Mouse (Mus musculus): ENCODE data around the gene Capn1. TPM values are rescaled to one million over a fixed set of nuclear protein-coding genes. Genes with fewer than 3 reads are reported as not detected.

Gene Capn1
- polyA plus RNA-seq (2015; fragmentation: Nextera tagmentation; extraction: Ambion mirVana): 22.2 and 23.4 TPM in 2 replicates

DNA sequence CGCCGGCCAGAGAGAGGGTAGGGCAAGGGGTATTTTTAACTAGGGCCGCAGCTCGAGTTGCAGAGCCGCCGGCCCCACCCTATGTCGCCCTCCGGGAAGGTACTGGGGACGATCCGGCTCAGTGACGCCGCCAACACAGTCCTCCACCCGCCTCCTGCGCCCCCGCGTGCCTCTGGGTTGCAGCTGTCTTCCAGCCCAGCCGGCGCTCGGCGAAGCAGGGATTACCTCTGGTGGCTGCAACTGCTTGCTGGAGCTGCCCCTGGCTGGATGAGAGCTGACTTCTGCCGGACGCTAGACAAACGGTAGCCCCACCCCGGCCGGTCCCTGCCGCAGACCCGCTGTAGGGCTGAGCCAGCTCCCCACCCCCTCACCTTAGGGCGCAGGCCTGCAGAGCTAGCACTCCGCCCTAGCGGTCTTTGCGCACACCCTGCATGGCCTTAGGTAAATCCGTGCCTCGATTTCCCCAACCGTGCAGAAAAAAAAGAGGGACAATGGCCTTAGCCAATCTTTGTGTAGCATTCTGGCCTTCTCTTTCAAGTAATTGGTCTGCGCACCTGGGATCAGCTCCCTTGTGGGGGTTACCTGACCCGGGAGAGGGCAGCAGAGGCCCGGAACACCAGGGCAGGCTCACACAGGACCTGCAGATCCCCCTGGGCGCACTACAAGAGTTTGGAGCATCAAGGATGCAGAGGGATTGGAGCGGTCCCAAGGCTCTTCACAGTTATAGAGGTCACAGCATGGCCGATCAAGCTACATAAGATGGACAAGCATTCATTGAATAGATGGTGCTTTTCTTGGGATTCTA, at the start of gene Capn1:
TSS of gene Capn1 (minus strand) at position 387 of the 805 bp plus-strand sequence.
- Histone ChIP-seq H3K27ac (ENCODE audit: low read length) (peak within 1 kb of the TSS; percentile 95), H3K4me3 (ENCODE audit: low read depth, low read length) (peak within 1 kb of the TSS; percentile 74), H3K36me3 (ENCODE audit: control insufficient read depth, insufficient read depth) (peaks cover 11% of the 10 kb centered on the region), H3K27me3 (ENCODE audit: control insufficient read depth, insufficient read depth, low read depth, low read length) (no peaks in the 10 kb centered on the region), H3K4me1 (ENCODE audit: control insufficient read depth, low read depth, low read length) (peaks cover 50% of the 10 kb centered on the region), H3K9ac (ENCODE audit: low read depth, low read length) (peak within 1 kb of the TSS; percentile 83), H3K9me3 (replicated peaks; ENCODE audit: control insufficient read depth, low read length) (no peaks in the 10 kb centered on the region), H3K4me2 (ENCODE audit: low read depth, low read length) (peak within 1 kb of the TSS; percentile 96)
- 4% methylated on average over 40 of the region's 40 CpGs for WGBS (ENCODE audit: insufficient replicate concordance)
- peak; percentile 55 for ATAC-seq (ENCODE audit: low read depth)

DNA sequence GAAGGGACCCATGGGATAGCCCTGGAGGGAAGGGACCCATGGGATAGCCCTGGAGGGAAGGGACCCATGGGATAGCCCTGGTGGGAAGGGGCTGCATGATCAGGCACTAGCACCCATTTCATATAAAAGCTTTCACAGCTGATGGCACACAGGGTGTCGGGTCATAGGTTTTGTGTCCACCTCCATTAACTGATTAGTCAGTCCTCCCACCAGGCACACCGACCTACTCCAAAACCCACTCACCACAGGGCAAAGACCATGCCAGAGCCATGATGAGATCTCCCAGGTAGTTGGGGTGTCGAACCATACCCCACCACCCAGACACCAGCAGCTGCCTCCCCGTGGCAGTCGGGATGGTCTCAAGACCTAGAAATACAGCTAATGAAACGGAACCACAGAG, 47.4 kb upstream of the Capn1 start:
- Histone ChIP-seq H3K27me3 (ENCODE audit: control insufficient read depth, insufficient read depth, low read depth, low read length) (no peaks in the 10 kb centered on the region), H3K9ac (ENCODE audit: low read depth, low read length) (no peak overlapping the region), H3K4me1 (ENCODE audit: control insufficient read depth, low read depth, low read length) (peaks cover 43% of the 10 kb centered on the region), H3K9me3 (replicated peaks; ENCODE audit: control insufficient read depth, low read length) (no peaks in the 10 kb centered on the region), H3K4me2 (ENCODE audit: low read depth, low read length) (0 out of 2 replicates have a peak overlapping the region, but pooled peaks have one; percentile 99), H3K27ac (ENCODE audit: low read length) (peak overlapping the region; percentile 97; the same call in 1 of the 2 replicates), H3K4me3 (ENCODE audit: low read depth, low read length) (no peak overlapping the region), H3K36me3 (ENCODE audit: control insufficient read depth, insufficient read depth) (peaks cover 11% of the 10 kb centered on the region)
- 84% methylated on average over 6 of the region's 6 CpGs for WGBS (ENCODE audit: insufficient replicate concordance)
- no peak for ATAC-seq (ENCODE audit: low read depth)

DNA sequence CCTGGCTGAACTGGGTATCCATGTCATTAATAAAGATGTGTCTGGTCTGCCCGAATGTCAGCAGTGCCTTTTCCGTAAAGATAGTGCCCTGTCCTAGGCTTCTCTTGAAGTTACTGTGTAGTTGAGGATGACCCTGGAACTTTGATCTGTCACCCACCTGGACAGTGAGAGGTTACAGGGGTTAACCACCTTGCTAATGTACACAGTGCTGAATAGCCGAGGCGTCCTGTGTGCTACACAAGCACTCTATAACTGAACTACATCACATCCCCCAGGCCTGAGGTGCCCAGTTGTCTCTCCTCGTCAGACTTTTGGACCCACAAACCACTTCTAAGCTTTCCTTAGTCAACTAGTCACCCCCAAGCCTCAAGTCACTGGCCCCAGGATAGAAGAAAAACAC, 46.7 kb upstream of the Capn1 start:
- peak; percentile 11; the same call in 1 of the 2 replicates for ATAC-seq (ENCODE audit: low read depth)
- H3K9me3 ChIP-seq (replicated peaks; ENCODE audit: control insufficient read depth, low read length): no peaks in the 10 kb centered on the region
- H3K27me3 ChIP-seq (ENCODE audit: control insufficient read depth, insufficient read depth, low read depth, low read length): no peaks in the 10 kb centered on the region
- H3K27ac ChIP-seq (ENCODE audit: low read length): peak overlapping the region; percentile 97
- peak overlapping the region; percentile 79 for H3K4me3 ChIP-seq (ENCODE audit: low read depth, low read length)
- WGBS (ENCODE audit: insufficient replicate concordance): 42% methylated on average over 5 of the region's 5 CpGs
- peak overlapping the region; percentile 79 for H3K9ac ChIP-seq (ENCODE audit: low read depth, low read length)
- H3K4me2 ChIP-seq (ENCODE audit: low read depth, low read length): peak overlapping the region; percentile 99
- peaks cover 38% of the 10 kb centered on the region for H3K4me1 ChIP-seq (ENCODE audit: control insufficient read depth, low read depth, low read length)
- H3K36me3 ChIP-seq (ENCODE audit: control insufficient read depth, insufficient read depth): peaks cover 11% of the 10 kb centered on the region

DNA sequence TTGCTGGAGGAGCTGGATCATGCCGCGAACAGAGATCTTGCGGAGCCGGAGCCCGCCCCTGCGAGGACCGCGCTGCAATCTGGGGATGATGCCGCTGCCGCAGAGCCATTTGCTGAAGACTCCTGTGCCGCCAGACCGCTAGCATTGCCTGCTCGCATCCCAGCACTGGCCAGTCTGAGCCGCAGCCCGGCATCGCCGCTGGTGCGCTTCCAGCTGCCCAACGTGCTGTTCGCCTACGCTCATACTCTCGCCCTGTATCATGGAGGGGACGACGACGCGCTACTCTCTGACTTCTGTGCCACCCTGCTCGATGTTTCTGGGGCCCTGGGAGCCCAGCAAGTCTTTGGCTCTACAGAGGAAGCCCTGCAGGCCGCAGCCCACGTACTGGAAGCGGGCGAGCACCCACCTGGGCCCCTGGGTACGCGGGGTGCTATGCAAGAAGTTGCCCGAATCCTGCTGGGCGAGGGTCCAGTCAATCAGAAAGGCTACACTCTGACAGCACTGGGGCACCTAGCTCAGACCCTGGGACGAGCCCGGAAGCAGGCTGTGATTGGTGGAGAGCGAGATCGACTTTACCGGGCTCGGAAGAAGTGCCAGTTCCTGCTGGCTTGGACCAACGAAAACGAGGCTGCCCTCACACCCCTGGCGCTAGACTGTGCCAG, 46.1 kb upstream of the Capn1 start:
- WGBS (ENCODE audit: insufficient replicate concordance): under 1% methylated on average over 44 of the region's 44 CpGs
- peak; percentile 6; the same call in 1 of the 2 replicates for ATAC-seq (ENCODE audit: low read depth)
- peaks cover 35% of the 10 kb centered on the region for H3K4me1 ChIP-seq (ENCODE audit: control insufficient read depth, low read depth, low read length)

DNA sequence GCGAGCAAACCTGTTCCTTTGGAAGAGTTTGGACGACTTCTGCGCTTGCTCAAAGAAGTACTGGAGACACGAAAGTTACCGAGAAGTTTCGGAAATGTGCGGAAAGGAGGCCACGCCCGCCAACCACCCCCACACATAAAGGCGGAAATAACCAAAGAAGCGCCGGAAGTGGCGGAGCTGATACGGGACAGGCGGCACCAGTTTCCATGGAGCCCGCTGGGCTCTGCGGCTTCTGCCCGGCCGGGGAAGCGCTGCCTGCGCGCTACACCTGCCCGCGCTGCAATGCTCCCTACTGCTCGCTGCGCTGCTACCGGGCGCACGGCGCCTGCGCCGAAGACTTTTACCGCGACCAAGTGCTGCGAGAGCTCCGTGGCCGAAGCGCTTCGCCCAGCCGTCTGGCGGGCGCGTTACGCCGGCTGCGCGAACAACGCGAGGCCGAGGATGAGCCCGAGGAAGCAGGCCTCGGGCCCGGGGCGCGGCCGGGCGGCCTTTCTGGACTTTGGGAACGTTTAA, 45.4 kb upstream of the Capn1 start, which contains the start of gene Znhit2:
TSS of gene Znhit2 (plus strand) at position 172 of the 513 bp plus-strand sequence.
- no peaks in the 10 kb centered on the region for H3K27me3 ChIP-seq (ENCODE audit: control insufficient read depth, insufficient read depth, low read depth, low read length)
- under 1% methylated on average over 58 of the region's 58 CpGs for WGBS (ENCODE audit: insufficient replicate concordance)
- peak within 1 kb of the TSS; percentile 79 for H3K4me3 ChIP-seq (ENCODE audit: low read depth, low read length)
- H3K4me1 ChIP-seq (ENCODE audit: control insufficient read depth, low read depth, low read length): peaks cover 35% of the 10 kb centered on the region
- H3K36me3 ChIP-seq (ENCODE audit: control insufficient read depth, insufficient read depth): peaks cover 11% of the 10 kb centered on the region
- H3K4me2 ChIP-seq (ENCODE audit: low read depth, low read length): peak within 1 kb of the TSS; percentile 99
- peak within 1 kb of the TSS; percentile 97 for H3K27ac ChIP-seq (ENCODE audit: low read length)
- peak; percentile 72 for ATAC-seq (ENCODE audit: low read depth)
- H3K9me3 ChIP-seq (replicated peaks; ENCODE audit: control insufficient read depth, low read length): no peaks in the 10 kb centered on the region
- peak within 1 kb of the TSS; percentile 79 for H3K9ac ChIP-seq (ENCODE audit: low read depth, low read length)

More for the DNA sequence above, 46.1 kb upstream of the Capn1 start:
- Histone ChIP-seq H3K9ac (ENCODE audit: low read depth, low read length) (peak overlapping the region; percentile 79), H3K4me2 (ENCODE audit: low read depth, low read length) (peak overlapping the region; percentile 99), H3K4me3 (ENCODE audit: low read depth, low read length) (peak overlapping the region; percentile 79), H3K27ac (ENCODE audit: low read length) (peak overlapping the region; percentile 97), H3K27me3 (ENCODE audit: control insufficient read depth, insufficient read depth, low read depth, low read length) (no peaks in the 10 kb centered on the region), H3K36me3 (ENCODE audit: control insufficient read depth, insufficient read depth) (peaks cover 11% of the 10 kb centered on the region), H3K9me3 (replicated peaks; ENCODE audit: control insufficient read depth, low read length) (no peaks in the 10 kb centered on the region)

DNA sequence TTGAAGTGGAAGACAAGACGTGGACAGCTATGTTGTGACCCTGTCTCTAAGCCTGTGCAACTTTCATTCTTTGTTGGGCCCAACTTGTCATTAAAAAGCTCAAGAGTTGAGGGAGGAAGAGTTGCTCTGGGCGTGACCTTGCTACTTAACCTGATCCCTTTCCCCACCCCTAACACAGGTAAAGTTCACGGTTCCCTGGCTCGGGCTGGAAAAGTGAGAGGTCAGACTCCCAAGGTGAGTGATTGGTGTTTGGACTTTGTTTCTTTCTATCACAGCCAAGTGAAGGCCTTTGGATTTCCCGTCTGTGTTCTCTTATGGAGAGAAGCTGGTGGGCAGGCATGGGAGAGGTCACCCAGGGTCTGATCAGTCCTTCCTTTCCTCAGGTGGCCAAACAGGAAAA, 43.3 kb upstream of the Capn1 start:
- WGBS (ENCODE audit: insufficient replicate concordance): 58% methylated on average over 5 of the region's 5 CpGs
- peak overlapping the region; percentile 94 for H3K4me3 ChIP-seq (ENCODE audit: low read depth, low read length)
- H3K27ac ChIP-seq (ENCODE audit: low read length): peak overlapping the region; percentile 83
- H3K4me2 ChIP-seq (ENCODE audit: low read depth, low read length): peak overlapping the region; percentile 73
- peak overlapping the region; percentile 91 for H3K9ac ChIP-seq (ENCODE audit: low read depth, low read length)
- no peaks in the 10 kb centered on the region for H3K27me3 ChIP-seq (ENCODE audit: control insufficient read depth, insufficient read depth, low read depth, low read length)
- no peak for ATAC-seq (ENCODE audit: low read depth)
- peaks cover 25% of the 10 kb centered on the region for H3K36me3 ChIP-seq (ENCODE audit: control insufficient read depth, insufficient read depth)
- H3K9me3 ChIP-seq (replicated peaks; ENCODE audit: control insufficient read depth, low read length): no peaks in the 10 kb centered on the region
- peaks cover 37% of the 10 kb centered on the region for H3K4me1 ChIP-seq (ENCODE audit: control insufficient read depth, low read depth, low read length)

DNA sequence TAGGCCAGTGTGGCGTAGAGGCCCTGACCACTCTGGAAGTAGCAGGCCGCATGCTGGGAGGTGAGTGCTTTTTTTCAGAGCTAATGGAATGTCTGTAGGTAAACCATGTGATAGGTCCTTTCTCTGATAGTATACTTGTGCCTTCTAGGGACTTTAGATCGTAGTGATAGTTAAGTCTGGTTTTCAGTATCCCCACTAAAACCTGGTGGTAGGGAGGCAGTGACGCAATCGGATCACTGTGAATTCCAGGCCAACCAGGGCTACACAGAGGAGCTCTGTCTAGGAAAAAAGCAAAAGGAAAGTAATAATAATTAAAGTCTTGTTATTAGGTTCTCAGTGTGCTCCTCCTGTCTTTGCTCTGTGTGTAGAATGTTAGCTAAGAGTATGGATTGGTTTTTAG, 42.8 kb upstream of the Capn1 start:
- Histone ChIP-seq H3K27me3 (ENCODE audit: control insufficient read depth, insufficient read depth, low read depth, low read length) (no peaks in the 10 kb centered on the region), H3K9me3 (replicated peaks; ENCODE audit: control insufficient read depth, low read length) (no peaks in the 10 kb centered on the region), H3K4me3 (ENCODE audit: low read depth, low read length) (peak overlapping the region; percentile 94), H3K4me1 (ENCODE audit: control insufficient read depth, low read depth, low read length) (peaks cover 37% of the 10 kb centered on the region), H3K9ac (ENCODE audit: low read depth, low read length) (peak overlapping the region; percentile 91), H3K4me2 (ENCODE audit: low read depth, low read length) (peak overlapping the region; percentile 73), H3K36me3 (ENCODE audit: control insufficient read depth, insufficient read depth) (peaks cover 29% of the 10 kb centered on the region), H3K27ac (ENCODE audit: low read length) (peak overlapping the region; percentile 83)
- WGBS (ENCODE audit: insufficient replicate concordance): 22% methylated on average over 5 of the region's 5 CpGs
- no peak for ATAC-seq (ENCODE audit: low read depth)

DNA sequence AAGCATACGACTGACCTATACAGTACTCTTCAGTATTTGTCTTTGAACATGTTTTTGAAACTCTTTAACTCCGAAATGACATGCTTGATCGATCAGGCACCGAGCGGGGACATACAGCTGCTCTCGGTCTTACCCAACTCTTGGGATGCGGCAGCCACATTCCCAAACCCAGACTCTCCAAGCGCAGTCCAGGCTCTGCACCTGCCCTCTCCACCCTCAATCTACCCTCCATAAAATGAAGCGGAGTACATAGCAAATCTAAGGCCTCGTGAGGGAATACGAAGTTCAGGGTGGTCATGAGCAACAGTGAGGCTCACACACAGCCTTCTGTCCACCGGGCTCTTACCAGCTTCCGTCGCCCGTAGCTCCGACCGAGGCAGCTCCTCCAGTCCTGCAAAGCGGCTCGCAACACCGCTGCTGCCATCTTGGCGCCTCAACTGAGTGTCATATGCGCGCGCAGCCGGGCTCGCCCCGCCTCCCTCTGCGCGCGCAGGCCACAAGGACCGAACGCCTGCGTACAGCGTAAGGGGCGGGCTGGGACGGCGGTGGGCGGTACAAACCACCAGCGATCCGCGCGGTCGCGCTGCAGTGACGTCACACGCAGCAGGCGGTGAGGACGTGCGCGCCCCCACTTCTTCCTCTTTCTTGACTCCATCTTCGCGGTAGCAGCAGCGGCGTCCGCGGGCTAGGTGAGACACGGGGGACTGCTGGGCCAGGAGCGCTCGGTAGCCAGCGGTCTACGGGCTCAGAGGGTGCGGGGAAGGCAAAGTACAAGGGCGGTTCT, 41.8 kb upstream of the Capn1 start, which contains the start of the genes Mrpl49 and Fau:
TSS of gene Mrpl49 (minus strand) at position 473 of the 784 bp plus-strand sequence.
TSS of gene Fau (plus strand) at position 532 of the 784 bp plus-strand sequence.
- Histone ChIP-seq H3K4me3 (ENCODE audit: low read depth, low read length) (peak within 1 kb of the TSS; percentile 94), H3K27me3 (ENCODE audit: control insufficient read depth, insufficient read depth, low read depth, low read length) (no peaks in the 10 kb centered on the region), H3K27ac (ENCODE audit: low read length) (peak within 1 kb of the TSS; percentile 83), H3K9me3 (replicated peaks; ENCODE audit: control insufficient read depth, low read length) (no peaks in the 10 kb centered on the region), H3K9ac (ENCODE audit: low read depth, low read length) (peak within 1 kb of the TSS; percentile 91), H3K36me3 (ENCODE audit: control insufficient read depth, insufficient read depth) (peaks cover 39% of the 10 kb centered on the region), H3K4me2 (ENCODE audit: low read depth, low read length) (peak within 1 kb of the TSS; percentile 96), H3K4me1 (ENCODE audit: control insufficient read depth, low read depth, low read length) (peaks cover 34% of the 10 kb centered on the region)
- peak; percentile 82 for ATAC-seq (ENCODE audit: low read depth)
- WGBS (ENCODE audit: insufficient replicate concordance): under 1% methylated on average over 55 of the region's 63 CpGs
